ENCODE assay signal across 21 mouse cellular contexts in genomic region chr7:56235794-56236423, GRCm38 (mm10). TPM values are rescaled to one million over a fixed set of nuclear protein-coding genes. Genes with fewer than 3 reads are reported as not detected.
DNase-seq lines count a peak whose midpoint lies in the region; ATAC-seq and TF ChIP-seq lines count a peak whose summit lies in the region.
"Had no signal": no experiment of that assay in that cellular context is flagged by ENCODE, and none has a peak within 500 bp of the region (broad histone marks: within the 10 kb centered on the region; RNA-seq: fewer than 3 reads in every experiment).

No protein-coding gene starts in this region.

- H3K4me2 ChIP-seq in stomach, embryonic 16.5 days (ENCODE audit: low read depth, low read length) = no peak overlapping the region
- no peak overlapping the region for H3K4me2 ChIP-seq in stomach, postnatal 0 days (replicated peaks; ENCODE audit: low read depth)
- no peak overlapping the region for H3K4me2 ChIP-seq in midbrain, embryonic 11.5 days
- H3K4me2 ChIP-seq: limb, embryonic 13.5 days had no signal

- TF ChIP-seq EP300 in stomach, postnatal 0 days (optimal IDR thresholded peaks at IDR 0.05) = no peak

- no peaks in the 10 kb centered on the region for H3K9me3 ChIP-seq in stomach, embryonic 16.5 days (replicated peaks; ENCODE audit: control insufficient read depth, low read length)
- H3K9me3 ChIP-seq in stomach, postnatal 0 days (ENCODE audit: control insufficient read depth, low read length) = no peaks in the 10 kb centered on the region
- H3K9me3 ChIP-seq in midbrain, embryonic 11.5 days (ENCODE audit: control insufficient read depth, low read length) = no peaks in the 10 kb centered on the region
- H3K9me3 ChIP-seq: limb, embryonic 13.5 days had no signal

- H3K27ac ChIP-seq in stomach, embryonic 16.5 days (ENCODE audit: low read length) = no peak overlapping the region
- no peak overlapping the region for H3K27ac ChIP-seq in stomach, postnatal 0 days (replicated peaks)
- no peak overlapping the region for H3K27ac ChIP-seq in midbrain, embryonic 11.5 days (ENCODE audit: low read depth, low read length)
- H3K27ac ChIP-seq: heart, adult 2 months; limb, embryonic 13.5 days had no signal

- no peaks in the 10 kb centered on the region for H3K4me1 ChIP-seq in stomach, embryonic 16.5 days (ENCODE audit: control insufficient read depth, insufficient read depth, low read length)
- no peaks in the 10 kb centered on the region for H3K4me1 ChIP-seq in stomach, postnatal 0 days (replicated peaks; ENCODE audit: control insufficient read depth, insufficient read depth)
- H3K4me1 ChIP-seq in midbrain, embryonic 11.5 days (ENCODE audit: control insufficient read depth, insufficient read depth, low read length) = peaks cover 14% of the 10 kb centered on the region
- H3K4me1 ChIP-seq: limb, embryonic 13.5 days had no signal

- no peaks in the 10 kb centered on the region for H3K36me3 ChIP-seq in stomach, embryonic 16.5 days (ENCODE audit: control insufficient read depth, insufficient read depth, low read length)
- H3K36me3 ChIP-seq in stomach, postnatal 0 days (ENCODE audit: control insufficient read depth, insufficient read depth, low read length) = no peaks in the 10 kb centered on the region
- peaks cover 2% of the 10 kb centered on the region; the same call in 1 of the 2 replicates for H3K36me3 ChIP-seq in midbrain, embryonic 11.5 days (ENCODE audit: control insufficient read depth, insufficient read depth, low read length)

- no peak overlapping the region for H3K9ac ChIP-seq in stomach, embryonic 16.5 days (ENCODE audit: low read length)
- H3K9ac ChIP-seq in stomach, postnatal 0 days (ENCODE audit: low read length) = no peak overlapping the region
- no peak overlapping the region for H3K9ac ChIP-seq in midbrain, embryonic 11.5 days (ENCODE audit: low read length)
- H3K9ac ChIP-seq: limb, embryonic 13.5 days had no signal

- TF ChIP-seq CTCF in stomach, postnatal 0 days (IDR thresholded peaks at IDR 0.05; ENCODE audit: low read depth) = no peak

- 46% methylated on average over 5 of the region's 5 CpGs for WGBS in stomach, embryonic 16.5 days
- WGBS in stomach, postnatal 0 days = 39% methylated on average over 5 of the region's 5 CpGs
- WGBS in midbrain, embryonic 11.5 days = 19% methylated on average over 5 of the region's 5 CpGs

- H3K4me3 ChIP-seq in stomach, embryonic 16.5 days (replicated peaks; ENCODE audit: low read length) = no peak overlapping the region
- H3K4me3 ChIP-seq in stomach, postnatal 0 days (ENCODE audit: low read depth, low read length) = no peak overlapping the region
- no peak overlapping the region for H3K4me3 ChIP-seq in midbrain, embryonic 11.5 days (ENCODE audit: low read depth, low read length)
- H3K4me3 ChIP-seq: erythroblast, embryonic 14.5 days; heart, adult 2 months; limb, embryonic 13.5 days had no signal

- DNase-seq in embryo, embryonic 10 days (ENCODE audit: low spot score) = peak; percentile 7
- DNase-seq in embryo, embryonic 9.5 days (ENCODE audit: extremely low spot score) = no peak
- DNase-seq in stomach, postnatal 0 days (ENCODE audit: low spot score) = no peak
- no peak for DNase-seq in midbrain, embryonic 11.5 days (ENCODE audit: low spot score, missing footprints)
- DNase-seq in gastrocnemius, postnatal 4 days (ENCODE audit: low spot score in 2 of 2) = no peak
- DNase-seq in cerebellum, adult 18-20 months = no peak
- DNase-seq in cerebellum, adult 11 months = no peak
- DNase-seq: adrenal gland, postnatal 25 days; cerebellum, postnatal 36 days; heart, adult 2 months; kidney, adult 2 months; lung, postnatal 36 days; right cerebral cortex, postnatal 4 days; thymus, adult 2 months had no signal

- H3K27me3 ChIP-seq in stomach, embryonic 16.5 days (ENCODE audit: control insufficient read depth, insufficient read depth, low read length) = no peaks in the 10 kb centered on the region
- H3K27me3 ChIP-seq in stomach, postnatal 0 days (ENCODE audit: control insufficient read depth, insufficient read depth, low read length) = no peaks in the 10 kb centered on the region
- H3K27me3 ChIP-seq in midbrain, embryonic 11.5 days (ENCODE audit: control insufficient read depth, insufficient read depth, low read length) = no peaks in the 10 kb centered on the region
- H3K27me3 ChIP-seq: limb, embryonic 13.5 days had no signal

- ATAC-seq in stomach, embryonic 16.5 days (ENCODE audit: insufficient read depth, low FRiP score) = peak; percentile 37; the same call in 1 of the 2 replicates
- ATAC-seq in stomach, postnatal 0 days (ENCODE audit: low FRiP score, low TSS enrichment) = no peak
- ATAC-seq in midbrain, embryonic 11.5 days (ENCODE audit: low FRiP score) = peak; percentile 83
- ATAC-seq: activated CD4-positive, CD25-positive, alpha-beta regulatory T cell, adult 4 months had no signal

RNA-seq across cellular contexts. Expression of gene Oca2, which starts 3.7 kb away (rescaled TPM):
- 0.08 and 0.14 TPM in 2 replicates for polyA plus RNA-seq in stomach, embryonic 16.5 days (2015; fragmentation: Nextera tagmentation; extraction: Ambion mirVana)
- 0.27 and 0.39 TPM in 2 replicates for polyA plus RNA-seq in stomach, postnatal 0 days (2015; fragmentation: Nextera tagmentation; extraction: Ambion mirVana)
- 0.23 TPM in 1 of 2 replicates, not detected in the other for polyA plus RNA-seq in midbrain, embryonic 11.5 days (2014; fragmentation: Nextera tagmentation; extraction: Ambion mirVana)
- total RNA-seq in gastrocnemius, postnatal 4 days (2021) = under 1 TPM in 1 of 2 experiments, not detected in 1; 0.10 TPM
- total RNA-seq: gastrocnemius, adult 18-20 months; heart, adult 2 months had no signal
- polyA plus RNA-seq: activated CD4-positive, CD25-positive, alpha-beta regulatory T cell, adult 4 months; erythroblast, embryonic 14.5 days; heart, adult 2 months; heart, postnatal 0 days; kidney, adult 2 months; liver, embryonic 16.5 days; thymus, adult 2 months had no signal
